Mouse (Mus musculus): ENCODE results near the gene Timm17b. TPM values are rescaled to one million over a fixed set of nuclear protein-coding genes. Genes with fewer than 3 reads are reported as not detected.
"Not testable (repeated sequence)": the region's sequence is repeated elsewhere in the genome, so short reads cannot be mapped to it uniquely, and the experiment has no call there.

The Timm17b gene
- polyA plus RNA-seq, 1 experiment from 2014 or later, result 146 TPM

- Histone ChIP-seq H3K9ac (no peak overlapping the region; the same call in 1 of the 2 replicates), H3K27me3 (no peaks in the 10 kb centered on the region), H3K4me2 (peak overlapping the region; percentile 88), H3K36me3 (replicated peaks) (no peaks in the 10 kb centered on the region), H3K4me1 (peaks cover 12% of the 10 kb centered on the region), H3K4me3 (replicated peaks) (0 out of 2 replicates have a peak overlapping the region, but pooled peaks have one; percentile 8), H3K27ac (no peak overlapping the region), H3K9me3 (no peaks in the 10 kb centered on the region)
- ATAC-seq (ENCODE audit: low FRiP score), result peak; percentile 59
- WGBS, result 17% methylated on average over 10 of the region's 11 CpGs
Observed at GRCm38 (mm10) chrX:7879819-7880218, 19.3 kb upstream of the Timm17b start.

GRCm38 (mm10) chrX:7883841-7884567 is 15.2 kb upstream of the Timm17b start, which contains the start of gene Slc35a2:
Gene Slc35a2, plus strand, starts transcription at chrX:7884028.
- peak within 1 kb of the TSS; percentile 57 for H3K4me3 ChIP-seq (replicated peaks)
- no peaks in the 10 kb centered on the region for H3K27me3 ChIP-seq
- H3K4me2 ChIP-seq, result peak within 1 kb of the TSS; percentile 59
- 0 out of 2 replicates have a peak, but pooled peaks cover 5% of the 10 kb centered on the region for H3K36me3 ChIP-seq (replicated peaks)
- H3K9me3 ChIP-seq, result no peaks in the 10 kb centered on the region
- peak within 1 kb of the TSS; percentile 44 for H3K9ac ChIP-seq
- ATAC-seq (ENCODE audit: low FRiP score), result peak; percentile 87
- peak within 1 kb of the TSS; percentile 83 for H3K27ac ChIP-seq
- H3K4me1 ChIP-seq, result peaks cover 14% of the 10 kb centered on the region
- WGBS, result 16% methylated on average over 49 of the region's 49 CpGs

GRCm38 (mm10) chrX:7898211-7898610 is 946 bp upstream of the Timm17b start:
- Histone ChIP-seq H3K4me2 (peak overlapping the region; percentile 58), H3K27me3 (no peaks in the 10 kb centered on the region), H3K9me3 (no peaks in the 10 kb centered on the region), H3K9ac (peak overlapping the region; percentile 56), H3K4me3 (replicated peaks) (peak overlapping the region; percentile 57), H3K36me3 (replicated peaks) (peaks cover 23% of the 10 kb centered on the region), H3K27ac (no peak overlapping the region), H3K4me1 (peaks cover 10% of the 10 kb centered on the region)
- ATAC-seq (ENCODE audit: low FRiP score), result no peak
- 26% methylated on average over 13 of the region's 13 CpGs for WGBS

- no peak overlapping the region for H3K4me2 ChIP-seq
- peaks cover 15% of the 10 kb centered on the region for H3K36me3 ChIP-seq (replicated peaks)
- peaks cover 4% of the 10 kb centered on the region for H3K4me1 ChIP-seq
- H3K27me3 ChIP-seq, result no peaks in the 10 kb centered on the region
- no peak overlapping the region for H3K27ac ChIP-seq
- WGBS, result 94% methylated on average over 5 of the region's 5 CpGs
- ATAC-seq (ENCODE audit: low FRiP score), result no peak
- H3K4me3 ChIP-seq (replicated peaks), result no peak overlapping the region
- no peaks in the 10 kb centered on the region for H3K9me3 ChIP-seq
- no peak overlapping the region for H3K9ac ChIP-seq
Observed at GRCm38 (mm10) chrX:7904441-7904840, 5.3 kb downstream of the Timm17b start.

- 87% methylated on average over 5 of the region's 5 CpGs for WGBS
- Histone ChIP-seq H3K4me3 (replicated peaks) (no peak within 1 kb of the TSS), H3K4me2 (no peak within 1 kb of the TSS), H3K9ac (no peak within 1 kb of the TSS), H3K27me3 (no peaks in the 10 kb centered on the region), H3K9me3 (no peaks in the 10 kb centered on the region), H3K36me3 (replicated peaks) (peaks cover 14% of the 10 kb centered on the region), H3K4me1 (peaks cover 4% of the 10 kb centered on the region; the same call in 1 of the 2 replicates), H3K27ac (no peak within 1 kb of the TSS)
- no peak for ATAC-seq (ENCODE audit: low FRiP score)
Observed at GRCm38 (mm10) chrX:7907735-7908134, 8.6 kb downstream of the Timm17b start, which contains the start of gene Gm10491. Gene Gm10491, minus strand, starts transcription at chrX:7907835.

GRCm38 (mm10) chrX:7909242-7909641 is 10.1 kb downstream of the Timm17b start, which contains the start of gene Gm10490:
Gene Gm10490, plus strand, starts transcription at chrX:7909542.
- H3K27ac ChIP-seq; H3K27me3 ChIP-seq; H3K9me3 ChIP-seq; H3K4me3 ChIP-seq (replicated peaks); ATAC-seq (ENCODE audit: low FRiP score); H3K4me1 ChIP-seq; H3K9ac ChIP-seq; H3K4me2 ChIP-seq: not testable (repeated sequence)
- peaks cover 10% of the 10 kb centered on the region for H3K36me3 ChIP-seq (replicated peaks)
- 94% methylated on average over 4 of the region's 4 CpGs for WGBS

- Histone ChIP-seq H3K36me3 (replicated peaks) (peaks cover 10% of the 10 kb centered on the region), H3K4me1 (peaks cover 4% of the 10 kb centered on the region; the same call in 1 of the 2 replicates), H3K9ac (no peak overlapping the region), H3K9me3 (no peaks in the 10 kb centered on the region), H3K4me2 (no peak overlapping the region), H3K27me3 (no peaks in the 10 kb centered on the region), H3K4me3 (replicated peaks) (no peak overlapping the region), H3K27ac (no peak overlapping the region)
- peak; percentile 55; the same call in 1 of the 2 replicates for ATAC-seq (ENCODE audit: low FRiP score)
- 46% methylated on average over 6 of the region's 6 CpGs for WGBS
Observed at GRCm38 (mm10) chrX:7910473-7910872, 11.3 kb downstream of the Timm17b start.

- not testable (repeated sequence) for H3K27ac ChIP-seq; H3K9ac ChIP-seq; ATAC-seq (ENCODE audit: low FRiP score); H3K4me2 ChIP-seq; H3K27me3 ChIP-seq; H3K36me3 ChIP-seq (replicated peaks); H3K9me3 ChIP-seq; H3K4me3 ChIP-seq (replicated peaks); H3K4me1 ChIP-seq
- 28% methylated on average over 3 of the region's 3 CpGs for WGBS
Observed at GRCm38 (mm10) chrX:7915669-7916068, 16.5 kb downstream of the Timm17b start.

GRCm38 (mm10) chrX:7917960-7918359 is 18.8 kb downstream of the Timm17b start:
- WGBS, result 78% methylated on average over 6 of the region's 6 CpGs
- not testable (repeated sequence) for H3K9ac ChIP-seq; H3K4me1 ChIP-seq; H3K4me2 ChIP-seq; H3K9me3 ChIP-seq; ATAC-seq (ENCODE audit: low FRiP score); H3K27ac ChIP-seq; H3K36me3 ChIP-seq (replicated peaks); H3K4me3 ChIP-seq (replicated peaks)
- peaks cover 20% of the 10 kb centered on the region for H3K27me3 ChIP-seq

- Histone ChIP-seq H3K9me3 (no peaks in the 10 kb centered on the region), H3K4me3 (replicated peaks) (peak within 1 kb of the TSS; percentile 44), H3K9ac (peak within 1 kb of the TSS; percentile 50), H3K4me2 (peak within 1 kb of the TSS; percentile 56), H3K36me3 (replicated peaks) (no peaks in the 10 kb centered on the region), H3K27ac (peak within 1 kb of the TSS; percentile 75), H3K27me3 (peaks cover 33% of the 10 kb centered on the region), H3K4me1 (peaks cover 7% of the 10 kb centered on the region; the same call in 1 of the 2 replicates)
- WGBS, result 20% methylated on average over 36 of the region's 40 CpGs
- peak; percentile 89 for ATAC-seq (ENCODE audit: low FRiP score)
Observed at GRCm38 (mm10) chrX:7919601-7920383, 20.6 kb downstream of the Timm17b start, which contains the start of gene Pcsk1n. Gene Pcsk1n, plus strand, starts transcription at chrX:7919822.

GRCm38 (mm10) chrX:7922032-7922431 is 22.9 kb downstream of the Timm17b start:
- H3K4me3 ChIP-seq (replicated peaks), result peak overlapping the region; percentile 37
- no peaks in the 10 kb centered on the region for H3K36me3 ChIP-seq (replicated peaks)
- no peak overlapping the region for H3K27ac ChIP-seq
- H3K27me3 ChIP-seq, result peaks cover 41% of the 10 kb centered on the region
- H3K4me1 ChIP-seq, result peaks cover 7% of the 10 kb centered on the region; the same call in 1 of the 2 replicates
- WGBS, result 6% methylated on average over 37 of the region's 48 CpGs
- peak overlapping the region; percentile 47 for H3K9ac ChIP-seq
- no peaks in the 10 kb centered on the region for H3K9me3 ChIP-seq
- no peak for ATAC-seq (ENCODE audit: low FRiP score)
- peak overlapping the region; percentile 56 for H3K4me2 ChIP-seq

GRCm38 (mm10) chrX:7926266-7926665 is 27.1 kb downstream of the Timm17b start:
- H3K36me3 ChIP-seq (replicated peaks), result peaks cover 13% of the 10 kb centered on the region
- ATAC-seq (ENCODE audit: low FRiP score), result no peak
- peaks cover 52% of the 10 kb centered on the region for H3K27me3 ChIP-seq
- H3K4me1 ChIP-seq, result peaks cover 7% of the 10 kb centered on the region; the same call in 1 of the 2 replicates
- no peak overlapping the region for H3K4me2 ChIP-seq
- WGBS, result 76% methylated on average over 6 of the region's 6 CpGs
- no peak overlapping the region for H3K9ac ChIP-seq
- H3K9me3 ChIP-seq, result 0 out of 2 replicates have a peak, but pooled peaks cover 3% of the 10 kb centered on the region
- H3K27ac ChIP-seq, result no peak overlapping the region
- H3K4me3 ChIP-seq (replicated peaks), result no peak overlapping the region
